Mouse (Mus musculus): ENCODE measurements around the gene Ssxb9.
"Not testable (repeated sequence)": the region's sequence is repeated elsewhere in the genome, so short reads cannot be mapped to it uniquely, and the experiment has no call there.

Gene Ssxb9

GRCm38 (mm10) chrX:8366678-8367077 lies at the start of gene Ssxb9:
Ssxb9 (plus strand) TSS chrX:8366978.
- not testable (repeated sequence) for DNase-seq (ENCODE audit: low spot score in 2 of 2)

GRCm38 (mm10) chrX:8327124-8327523 lies 39.7 kb upstream of the Ssxb9 start, which contains the start of gene Ssxb10:
Ssxb10 (plus strand) TSS chrX:8327424.
- DNase-seq (ENCODE audit: low spot score in 2 of 2), result no peak

- DNase-seq (ENCODE audit: low spot score in 2 of 2), result not testable (repeated sequence)
These were observed 46.2 kb downstream of the Ssxb9 start, which contains the start of gene Ssxb1 for GRCm38 (mm10) chrX:8413005-8413404. Ssxb1 (plus strand) TSS chrX:8413305.
